Mouse (Mus musculus): ENCODE measurements around the gene Srsf1. TPM values are rescaled to one million over a fixed set of nuclear protein-coding genes. Genes with fewer than 3 reads are reported as not detected.

Gene Srsf1
- total and polyA plus RNA-seq, 3 experiments = 241 to 397 (median 298) TPM

DNA sequence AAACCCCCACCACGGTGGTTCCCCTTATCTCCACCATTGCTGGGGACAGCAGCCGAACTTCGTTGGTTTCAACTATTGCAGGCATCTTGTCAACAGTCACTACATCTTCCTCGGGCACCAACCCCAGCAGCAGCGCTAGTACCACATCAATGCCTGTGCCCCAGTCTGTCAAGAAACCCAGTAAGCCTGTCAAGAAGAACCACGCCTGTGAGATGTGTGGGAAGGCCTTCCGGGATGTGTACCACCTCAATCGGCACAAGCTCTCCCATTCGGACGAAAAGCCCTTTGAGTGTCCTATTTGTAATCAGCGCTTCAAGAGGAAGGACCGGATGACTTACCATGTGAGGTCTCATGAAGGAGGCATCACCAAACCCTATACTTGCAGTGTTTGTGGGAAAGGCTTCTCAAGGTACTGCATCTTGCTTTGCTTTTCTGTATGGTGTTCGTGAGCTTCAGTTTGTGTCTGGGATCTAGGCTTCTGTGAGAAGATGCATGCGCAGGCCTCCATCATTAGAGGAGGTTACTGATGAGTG is 26.2 kb downstream of the Srsf1 start:
- peaks cover 54% of the 10 kb centered on the region for H3K36me3 ChIP-seq (replicated peaks)
- no peaks in the 10 kb centered on the region for H3K27me3 ChIP-seq (ENCODE audit: insufficient read depth, low read length)
- no peak for TF ChIP-seq CTCF (IDR thresholded peaks at IDR 0.05; ENCODE audit: low read depth, low read length)
- no peak for TF ChIP-seq TAL1 (conservative IDR thresholded peaks at IDR 0.05; ENCODE audit: low read depth, low read length)
- no peak for TF ChIP-seq GATA2 (IDR thresholded peaks at IDR 0.05; ENCODE audit: borderline replicate concordance, low read depth, low read length)
- DNase-seq (ENCODE audit: low spot score) (no peak), ATAC-seq (ENCODE audit: extremely low read depth, insufficient number of reproducible peaks, low FRiP score, poor library complexity, severe bottlenecking) (no peak)
- H3K4me1 ChIP-seq (ENCODE audit: insufficient read depth, low read depth, low read length) = peaks cover 36% of the 10 kb centered on the region
- H3K4me3 ChIP-seq (ENCODE audit: low read depth, low read length) = no peak overlapping the region
- H3K9me3 ChIP-seq (replicated peaks) = no peaks in the 10 kb centered on the region

DNA sequence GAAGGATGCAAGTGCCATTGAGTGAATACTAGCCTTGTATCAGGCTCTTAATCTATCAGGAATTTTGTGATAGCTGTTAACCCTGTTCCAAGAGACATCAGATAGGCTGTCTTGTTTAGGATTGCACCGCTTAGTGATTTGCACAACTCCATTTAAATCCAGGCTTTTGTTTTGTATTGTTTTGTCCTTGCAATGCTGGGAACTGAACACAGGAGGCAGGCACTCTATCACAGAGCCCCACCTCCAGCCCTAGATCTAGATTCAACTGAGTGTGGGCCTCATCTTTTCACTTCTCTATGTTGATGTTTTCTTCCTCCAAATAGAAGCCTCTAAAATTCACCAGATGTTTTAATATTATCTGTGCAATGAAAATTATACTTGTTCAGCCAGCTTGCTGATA is 28.5 kb downstream of the Srsf1 start:
- TF ChIP-seq TAL1 (conservative IDR thresholded peaks at IDR 0.05; ENCODE audit: low read depth, low read length) = no peak
- peaks cover 20% of the 10 kb centered on the region for H3K4me1 ChIP-seq (ENCODE audit: insufficient read depth, low read depth, low read length)
- no peaks in the 10 kb centered on the region for H3K9me3 ChIP-seq (replicated peaks)
- no peak overlapping the region for H3K4me3 ChIP-seq (ENCODE audit: low read depth, low read length)
- ATAC-seq (ENCODE audit: extremely low read depth, insufficient number of reproducible peaks, low FRiP score, poor library complexity, severe bottlenecking) (no peak), DNase-seq (ENCODE audit: low spot score) (no peak)
- peaks cover 76% of the 10 kb centered on the region for H3K36me3 ChIP-seq (replicated peaks)
- H3K27me3 ChIP-seq (ENCODE audit: insufficient read depth, low read length) = no peaks in the 10 kb centered on the region

DNA sequence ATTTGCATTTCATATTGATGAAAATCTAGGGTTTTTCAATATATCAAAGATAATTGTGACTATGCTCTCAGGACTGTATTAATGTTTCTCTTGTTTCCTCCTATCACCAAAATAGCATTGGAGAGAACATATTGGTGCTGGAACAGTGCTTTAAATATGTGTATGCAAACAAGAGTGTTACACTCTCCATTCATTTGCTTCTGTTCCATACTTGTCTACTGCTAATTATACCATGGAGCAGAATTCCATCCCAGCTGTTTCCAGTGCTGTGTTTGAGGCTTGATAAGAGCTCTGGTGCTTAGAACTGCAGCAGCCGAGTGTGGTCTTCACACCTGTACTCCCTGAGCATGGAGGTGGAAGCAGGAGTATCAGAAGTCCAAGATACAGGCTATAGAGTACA is 29.2 kb downstream of the Srsf1 start:
- Histone ChIP-seq H3K9me3 (replicated peaks) (no peaks in the 10 kb centered on the region), H3K4me3 (ENCODE audit: low read depth, low read length) (no peak overlapping the region), H3K36me3 (replicated peaks) (peaks cover 81% of the 10 kb centered on the region), H3K4me1 (ENCODE audit: insufficient read depth, low read depth, low read length) (peaks cover 15% of the 10 kb centered on the region), H3K27me3 (ENCODE audit: insufficient read depth, low read length) (no peaks in the 10 kb centered on the region)
- DNase-seq (ENCODE audit: low spot score) = no peak
- ATAC-seq (ENCODE audit: extremely low read depth, insufficient number of reproducible peaks, low FRiP score, poor library complexity, severe bottlenecking) = no peak
- TF ChIP-seq GATA2 (IDR thresholded peaks at IDR 0.05; ENCODE audit: borderline replicate concordance, low read depth, low read length) = no peak
- TF ChIP-seq POLR2AphosphoS5 (IDR thresholded peaks at IDR 0.05; ENCODE audit: insufficient replicate concordance, low read depth, low read length) = no peak
- no peak for TF ChIP-seq TAL1 (conservative IDR thresholded peaks at IDR 0.05; ENCODE audit: low read depth, low read length)
- no peak for TF ChIP-seq GATA1 (IDR thresholded peaks at IDR 0.05; ENCODE audit: borderline replicate concordance, low read length)
- TF ChIP-seq CTCF (IDR thresholded peaks at IDR 0.05; ENCODE audit: low read depth, low read length) = no peak

DNA sequence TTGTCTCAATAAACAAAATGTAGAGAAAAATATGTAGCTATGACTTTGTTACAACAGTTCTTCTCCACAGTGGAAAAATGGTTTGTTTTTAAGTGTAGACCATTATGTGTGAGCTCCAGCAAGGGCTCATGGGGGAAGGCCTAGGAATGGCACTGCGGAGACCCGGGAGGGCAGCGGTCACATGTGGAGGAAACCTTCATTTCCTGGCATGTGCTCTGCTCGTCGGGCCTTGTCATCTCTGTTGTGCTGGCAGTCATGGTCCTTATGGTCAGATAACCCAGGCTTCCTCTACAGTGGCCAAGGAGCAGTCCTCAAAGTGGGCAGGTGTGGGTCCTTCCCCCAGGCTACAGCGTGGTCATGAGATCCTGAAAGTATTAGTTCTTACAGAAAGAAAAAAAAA is 36.5 kb downstream of the Srsf1 start:
- Histone ChIP-seq H3K36me3 (replicated peaks) (peaks cover 63% of the 10 kb centered on the region), H3K4me3 (ENCODE audit: low read depth, low read length) (no peak overlapping the region), H3K4me1 (ENCODE audit: insufficient read depth, low read depth, low read length) (peaks cover 3% of the 10 kb centered on the region; the same call in 1 of the 2 replicates), H3K9me3 (replicated peaks) (no peaks in the 10 kb centered on the region), H3K27me3 (ENCODE audit: insufficient read depth, low read length) (peaks cover 8% of the 10 kb centered on the region; the same call in 1 of the 2 replicates)
- TF ChIP-seq GATA1 (IDR thresholded peaks at IDR 0.05; ENCODE audit: borderline replicate concordance, low read length) = no peak
- no peak for TF ChIP-seq CTCF (IDR thresholded peaks at IDR 0.05; ENCODE audit: low read depth, low read length)
- no peak for TF ChIP-seq POLR2AphosphoS5 (IDR thresholded peaks at IDR 0.05; ENCODE audit: insufficient replicate concordance, low read depth, low read length)
- TF ChIP-seq TAL1 (conservative IDR thresholded peaks at IDR 0.05; ENCODE audit: low read depth, low read length) = no peak
- TF ChIP-seq GATA2 (IDR thresholded peaks at IDR 0.05; ENCODE audit: borderline replicate concordance, low read depth, low read length) = no peak
- no peak for DNase-seq (ENCODE audit: low spot score)
- no peak for ATAC-seq (ENCODE audit: extremely low read depth, insufficient number of reproducible peaks, low FRiP score, poor library complexity, severe bottlenecking)

DNA sequence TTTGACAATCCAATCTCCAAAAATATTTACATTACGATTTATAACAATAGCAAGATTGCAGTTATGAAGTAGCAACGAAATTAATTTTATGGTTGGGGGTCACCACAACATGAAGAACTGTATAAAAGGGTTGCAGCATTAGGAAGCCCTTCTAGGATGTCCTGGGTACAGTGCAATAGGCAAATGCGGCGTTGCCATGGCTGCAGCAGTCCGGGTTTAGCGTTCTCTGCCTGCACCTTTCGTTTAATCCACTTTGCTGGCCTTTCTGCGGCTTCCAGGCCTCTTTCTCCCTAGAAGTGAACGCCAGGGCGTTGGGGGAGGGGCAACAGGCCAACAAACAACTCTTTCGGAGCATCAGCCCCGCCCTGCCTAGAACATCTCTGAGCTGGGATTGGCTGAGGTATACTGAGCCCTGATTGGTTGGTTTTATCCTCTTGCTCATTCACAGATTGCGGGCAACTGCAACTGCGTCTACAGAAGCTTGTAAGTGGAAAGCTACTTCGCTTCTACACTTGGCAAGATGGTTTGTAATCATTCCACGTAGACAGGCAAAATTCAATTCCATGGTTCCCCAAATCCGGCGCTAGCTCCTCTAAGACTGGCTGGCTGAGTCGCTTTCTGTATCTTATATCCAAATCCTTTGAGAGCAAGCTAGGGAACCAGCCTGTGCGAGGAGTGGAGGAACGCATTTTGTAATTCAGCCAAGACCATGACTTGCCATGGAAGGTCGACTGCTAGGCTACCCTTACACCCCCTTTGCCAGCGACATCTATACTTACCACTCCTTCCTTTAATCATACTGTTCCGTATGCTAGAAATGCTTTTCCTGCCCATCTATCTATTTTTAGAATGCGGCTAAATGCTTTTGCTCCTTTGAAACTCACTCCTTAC is 39.8 kb downstream of the Srsf1 start:
- Histone ChIP-seq H3K4me3 (ENCODE audit: low read depth, low read length) (no peak overlapping the region), H3K27me3 (ENCODE audit: insufficient read depth, low read length) (peaks cover 28% of the 10 kb centered on the region), H3K9me3 (replicated peaks) (no peaks in the 10 kb centered on the region), H3K4me1 (ENCODE audit: insufficient read depth, low read depth, low read length) (peaks cover 12% of the 10 kb centered on the region), H3K36me3 (replicated peaks) (peaks cover 32% of the 10 kb centered on the region)
- ATAC-seq (ENCODE audit: extremely low read depth, insufficient number of reproducible peaks, low FRiP score, poor library complexity, severe bottlenecking) (no peak), DNase-seq (ENCODE audit: low spot score) (no peak)
- TF ChIP-seq TAL1 (conservative IDR thresholded peaks at IDR 0.05; ENCODE audit: low read depth, low read length) = no peak
- no peak for TF ChIP-seq POLR2AphosphoS5 (IDR thresholded peaks at IDR 0.05; ENCODE audit: insufficient replicate concordance, low read depth, low read length)
- TF ChIP-seq GATA1 (IDR thresholded peaks at IDR 0.05; ENCODE audit: borderline replicate concordance, low read length) = no peak
- no peak for TF ChIP-seq GATA2 (IDR thresholded peaks at IDR 0.05; ENCODE audit: borderline replicate concordance, low read depth, low read length)
- TF ChIP-seq CTCF (IDR thresholded peaks at IDR 0.05; ENCODE audit: low read depth, low read length) = no peak

DNA sequence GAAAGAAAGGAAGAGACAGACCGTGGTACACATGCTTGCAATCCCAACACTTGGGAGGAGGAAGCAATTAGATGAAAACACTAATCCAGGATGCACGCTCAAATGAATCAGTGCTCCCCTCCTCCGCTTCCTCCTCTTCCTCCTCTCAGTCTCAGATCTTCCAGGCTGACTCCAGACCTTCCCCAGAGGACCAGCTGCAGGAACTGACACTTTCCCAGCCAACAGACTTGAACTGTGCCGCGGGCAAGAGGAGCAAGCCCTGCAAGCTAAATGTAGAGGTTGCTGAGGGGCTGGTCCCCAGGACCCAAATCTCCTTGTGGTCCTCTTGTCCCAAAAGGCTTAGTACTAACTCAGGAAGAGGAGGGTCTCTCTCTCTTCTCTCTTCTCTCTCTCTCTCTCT is 42.0 kb downstream of the Srsf1 start:
- no peaks in the 10 kb centered on the region for H3K9me3 ChIP-seq (replicated peaks)
- no peak overlapping the region for H3K4me3 ChIP-seq (ENCODE audit: low read depth, low read length)
- TF ChIP-seq GATA1 (IDR thresholded peaks at IDR 0.05; ENCODE audit: borderline replicate concordance, low read length) (no peak), POLR2AphosphoS5 (IDR thresholded peaks at IDR 0.05; ENCODE audit: insufficient replicate concordance, low read depth, low read length) (no peak)
- peaks cover 12% of the 10 kb centered on the region for H3K36me3 ChIP-seq (replicated peaks)
- no peak for DNase-seq (ENCODE audit: low spot score)
- ATAC-seq (ENCODE audit: extremely low read depth, insufficient number of reproducible peaks, low FRiP score, poor library complexity, severe bottlenecking) = no peak
- peaks cover 37% of the 10 kb centered on the region for H3K27me3 ChIP-seq (ENCODE audit: insufficient read depth, low read length)
- peaks cover 14% of the 10 kb centered on the region for H3K4me1 ChIP-seq (ENCODE audit: insufficient read depth, low read depth, low read length)

All from G1E (cell line).